Mouse (Mus musculus): Measurements from ENCODE around the gene Tceanc.

Gene Tceanc

GRCm38 (mm10) chrX:166518345-166518744 is at the start of gene Tceanc:
Tceanc (minus strand) TSS chrX:166518567.
- no peak for DNase-seq (ENCODE audit: low read depth, low spot score)

GRCm38 (mm10) chrX:166565983-166566382 is 47.6 kb upstream of the Tceanc start:
- no peak for DNase-seq (ENCODE audit: low read depth, low spot score)

- peak; percentile 9 for DNase-seq (ENCODE audit: low read depth, low spot score)
These were observed 47.0 kb upstream of the Tceanc start for GRCm38 (mm10) chrX:166565401-166565800.

GRCm38 (mm10) chrX:166564900-166565299 is 46.5 kb upstream of the Tceanc start:
- no peak for DNase-seq (ENCODE audit: low read depth, low spot score)

- DNase-seq (ENCODE audit: low read depth, low spot score) = no peak
These were observed 41.0 kb upstream of the Tceanc start for GRCm38 (mm10) chrX:166559333-166559732.

- no peak for DNase-seq (ENCODE audit: low read depth, low spot score)
These were observed 34.0 kb upstream of the Tceanc start for GRCm38 (mm10) chrX:166552355-166552754.

GRCm38 (mm10) chrX:166546495-166546894 is 28.1 kb upstream of the Tceanc start:
- DNase-seq (ENCODE audit: low read depth, low spot score) = no peak

GRCm38 (mm10) chrX:166535138-166535537 is 16.8 kb upstream of the Tceanc start:
- peak; percentile 29 for DNase-seq (ENCODE audit: low read depth, low spot score)

- no peak for DNase-seq (ENCODE audit: low read depth, low spot score)
These were observed 15.1 kb upstream of the Tceanc start for GRCm38 (mm10) chrX:166533432-166533831.

GRCm38 (mm10) chrX:166531671-166532070 is 13.3 kb upstream of the Tceanc start:
- peak; percentile 76 for DNase-seq (ENCODE audit: low read depth, low spot score)

- DNase-seq (ENCODE audit: low read depth, low spot score) = peak; percentile 56
These were observed 9.8 kb upstream of the Tceanc start for GRCm38 (mm10) chrX:166528126-166528525.

GRCm38 (mm10) chrX:166525637-166526315 is 7.4 kb upstream of the Tceanc start:
- no peak for DNase-seq (ENCODE audit: low read depth, low spot score)

GRCm38 (mm10) chrX:166520782-166521181 is 2.4 kb upstream of the Tceanc start:
- DNase-seq (ENCODE audit: low read depth, low spot score) = no peak

GRCm38 (mm10) chrX:166516631-166517030 is 1.7 kb downstream of the Tceanc start:
- no peak for DNase-seq (ENCODE audit: low read depth, low spot score)

- no peak for DNase-seq (ENCODE audit: low read depth, low spot score)
These were observed 2.4 kb downstream of the Tceanc start for GRCm38 (mm10) chrX:166515923-166516322.

GRCm38 (mm10) chrX:166514035-166514434 is 4.3 kb downstream of the Tceanc start:
- DNase-seq (ENCODE audit: low read depth, low spot score) = peak; percentile 74

- DNase-seq (ENCODE audit: low read depth, low spot score) = no peak
These were observed 6.3 kb downstream of the Tceanc start for GRCm38 (mm10) chrX:166512071-166512470.

- DNase-seq (ENCODE audit: low read depth, low spot score) = no peak
These were observed 7.3 kb downstream of the Tceanc start for GRCm38 (mm10) chrX:166511107-166511506.

- DNase-seq (ENCODE audit: low read depth, low spot score) = peak; percentile 97
These were observed 8.3 kb downstream of the Tceanc start for GRCm38 (mm10) chrX:166509761-166510738.

- DNase-seq (ENCODE audit: low read depth, low spot score) = no peak
These were observed 13.9 kb downstream of the Tceanc start for GRCm38 (mm10) chrX:166504421-166504820.

- DNase-seq (ENCODE audit: low read depth, low spot score) = no peak
These were observed 18.7 kb downstream of the Tceanc start for GRCm38 (mm10) chrX:166499496-166500190.

GRCm38 (mm10) chrX:166497771-166498170 is 20.6 kb downstream of the Tceanc start:
- no peak for DNase-seq (ENCODE audit: low read depth, low spot score)

Data from ZHBTc4 (cell line).